Mouse (Mus musculus): ENCODE results near the gene Lrrc49. TPM values are rescaled to one million over a fixed set of nuclear protein-coding genes. Genes with fewer than 3 reads are reported as not detected.

Lrrc49 gene
- polyA plus RNA-seq, 1 experiment from 2014 or later, result 20.6 TPM

- Histone ChIP-seq H3K4me2 (no peak overlapping the region), H3K9ac (no peak overlapping the region), H3K4me3 (no peak overlapping the region), H3K27ac (no peak overlapping the region), H3K4me1 (0 out of 2 replicates have a peak, but pooled peaks cover 9% of the 10 kb centered on the region), H3K27me3 (no peaks in the 10 kb centered on the region), H3K9me3 (no peaks in the 10 kb centered on the region), H3K36me3 (no peaks in the 10 kb centered on the region)
- WGBS, result no CpG with 5 or more reads among the region's 2 CpGs
- ATAC-seq (ENCODE audit: insufficient number of reproducible peaks, insufficient read depth, low FRiP score, low TSS enrichment, low read depth), result no peak
Observed at GRCm38 (mm10) chr9:60625895-60626294, 62.1 kb downstream of the Lrrc49 start.

GRCm38 (mm10) chr9:60616946-60617345, 71.0 kb downstream of the Lrrc49 start:
- Histone ChIP-seq H3K4me2 (no peak overlapping the region), H3K4me1 (no peaks in the 10 kb centered on the region), H3K36me3 (0 out of 2 replicates have a peak, but pooled peaks cover 2% of the 10 kb centered on the region), H3K9me3 (no peaks in the 10 kb centered on the region), H3K9ac (no peak overlapping the region), H3K27me3 (no peaks in the 10 kb centered on the region), H3K4me3 (no peak overlapping the region), H3K27ac (peak overlapping the region; percentile 16; the same call in 1 of the 2 replicates)
- WGBS, result 54% methylated on average over 9 of the region's 9 CpGs
- ATAC-seq (ENCODE audit: insufficient number of reproducible peaks, insufficient read depth, low FRiP score, low TSS enrichment, low read depth), result no peak

- Histone ChIP-seq H3K36me3 (0 out of 2 replicates have a peak, but pooled peaks cover 2% of the 10 kb centered on the region), H3K4me3 (no peak overlapping the region), H3K27ac (no peak overlapping the region), H3K4me1 (no peaks in the 10 kb centered on the region), H3K9me3 (no peaks in the 10 kb centered on the region), H3K27me3 (no peaks in the 10 kb centered on the region), H3K4me2 (no peak overlapping the region), H3K9ac (no peak overlapping the region)
- no peak for ATAC-seq (ENCODE audit: insufficient number of reproducible peaks, insufficient read depth, low FRiP score, low TSS enrichment, low read depth)
- WGBS, result 82% methylated on average over 7 of the region's 7 CpGs
Observed at GRCm38 (mm10) chr9:60616359-60616758, 71.6 kb downstream of the Lrrc49 start.

- no peak overlapping the region for H3K9ac ChIP-seq
- no peak for ATAC-seq (ENCODE audit: insufficient number of reproducible peaks, insufficient read depth, low FRiP score, low TSS enrichment, low read depth)
- H3K9me3 ChIP-seq, result no peaks in the 10 kb centered on the region
- WGBS, result 73% methylated on average over 2 of the region's 2 CpGs
- H3K27me3 ChIP-seq, result no peaks in the 10 kb centered on the region
- no peak overlapping the region for H3K4me2 ChIP-seq
- H3K4me1 ChIP-seq, result no peaks in the 10 kb centered on the region
- H3K36me3 ChIP-seq, result 0 out of 2 replicates have a peak, but pooled peaks cover 13% of the 10 kb centered on the region
- no peak overlapping the region for H3K4me3 ChIP-seq
- H3K27ac ChIP-seq, result no peak overlapping the region
Observed at GRCm38 (mm10) chr9:60612260-60612659, 75.7 kb downstream of the Lrrc49 start.

DNA sequence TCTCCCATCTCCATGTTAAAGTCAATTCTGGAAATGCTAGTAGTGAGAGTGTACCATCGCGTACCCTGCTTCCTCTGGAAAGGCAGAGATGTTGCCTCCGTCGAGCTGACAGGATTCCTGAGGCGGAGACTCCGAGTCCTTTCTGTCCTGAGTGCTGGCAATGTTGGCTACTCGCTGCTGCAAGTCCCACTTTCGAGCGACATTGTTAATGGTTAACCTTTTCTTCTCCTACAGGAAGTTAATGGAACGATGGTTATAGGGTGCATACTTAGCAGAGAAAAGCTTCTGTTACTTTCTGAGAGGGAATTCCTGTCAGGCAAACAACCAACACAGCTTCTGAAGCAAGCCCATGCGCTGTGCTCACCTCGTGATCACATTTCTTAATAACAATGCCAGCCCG, 77.8 kb downstream of the Lrrc49 start:
- H3K27ac ChIP-seq, result no peak overlapping the region
- 74% methylated on average over 13 of the region's 13 CpGs for WGBS
- H3K9me3 ChIP-seq, result no peaks in the 10 kb centered on the region
- no peak overlapping the region for H3K4me3 ChIP-seq
- H3K4me2 ChIP-seq, result no peak overlapping the region
- H3K27me3 ChIP-seq, result no peaks in the 10 kb centered on the region
- 0 out of 2 replicates have a peak, but pooled peaks cover 13% of the 10 kb centered on the region for H3K36me3 ChIP-seq
- H3K4me1 ChIP-seq, result no peaks in the 10 kb centered on the region
- no peak overlapping the region for H3K9ac ChIP-seq
- ATAC-seq (ENCODE audit: insufficient number of reproducible peaks, insufficient read depth, low FRiP score, low TSS enrichment, low read depth), result no peak

DNA sequence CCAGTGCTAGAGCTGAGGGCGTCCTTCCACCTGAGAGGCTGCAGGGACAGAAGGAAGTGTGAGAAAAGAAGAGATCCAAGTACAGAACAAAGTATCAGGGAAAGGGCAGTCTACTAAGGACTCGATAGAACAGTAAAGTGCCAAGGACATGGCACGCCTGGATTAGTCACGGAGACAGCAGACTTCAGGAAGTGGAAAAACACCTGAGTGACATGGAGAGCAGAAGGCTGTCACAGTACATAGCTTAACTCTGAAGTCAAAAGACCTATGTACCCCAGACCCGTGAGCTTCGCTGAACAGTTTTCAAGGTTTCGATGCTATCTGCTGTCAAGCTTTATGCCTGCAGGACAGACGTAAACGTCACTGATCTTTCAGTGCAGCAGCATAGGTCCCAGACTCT, 79.1 kb downstream of the Lrrc49 start:
- no peak overlapping the region for H3K27ac ChIP-seq
- 86% methylated on average over 9 of the region's 9 CpGs for WGBS
- H3K36me3 ChIP-seq, result 0 out of 2 replicates have a peak, but pooled peaks cover 13% of the 10 kb centered on the region

GRCm38 (mm10) chr9:60608086-60608485, 79.9 kb downstream of the Lrrc49 start:
- no peak for ATAC-seq (ENCODE audit: insufficient number of reproducible peaks, insufficient read depth, low FRiP score, low TSS enrichment, low read depth)
- no peaks in the 10 kb centered on the region for H3K4me1 ChIP-seq
- H3K4me3 ChIP-seq, result no peak overlapping the region
- no peak overlapping the region for H3K9ac ChIP-seq
- no peaks in the 10 kb centered on the region for H3K9me3 ChIP-seq
- 85% methylated on average over 3 of the region's 3 CpGs for WGBS
- no peak overlapping the region for H3K27ac ChIP-seq
- no peak overlapping the region for H3K4me2 ChIP-seq
- no peaks in the 10 kb centered on the region for H3K27me3 ChIP-seq
- 0 out of 2 replicates have a peak, but pooled peaks cover 11% of the 10 kb centered on the region for H3K36me3 ChIP-seq

More for the DNA sequence above, 79.1 kb downstream of the Lrrc49 start:
- Histone ChIP-seq H3K4me2 (no peak overlapping the region), H3K9me3 (no peaks in the 10 kb centered on the region), H3K4me3 (no peak overlapping the region), H3K9ac (no peak overlapping the region), H3K27me3 (no peaks in the 10 kb centered on the region), H3K4me1 (no peaks in the 10 kb centered on the region)
- ATAC-seq (ENCODE audit: insufficient number of reproducible peaks, insufficient read depth, low FRiP score, low TSS enrichment, low read depth), result no peak

DNA sequence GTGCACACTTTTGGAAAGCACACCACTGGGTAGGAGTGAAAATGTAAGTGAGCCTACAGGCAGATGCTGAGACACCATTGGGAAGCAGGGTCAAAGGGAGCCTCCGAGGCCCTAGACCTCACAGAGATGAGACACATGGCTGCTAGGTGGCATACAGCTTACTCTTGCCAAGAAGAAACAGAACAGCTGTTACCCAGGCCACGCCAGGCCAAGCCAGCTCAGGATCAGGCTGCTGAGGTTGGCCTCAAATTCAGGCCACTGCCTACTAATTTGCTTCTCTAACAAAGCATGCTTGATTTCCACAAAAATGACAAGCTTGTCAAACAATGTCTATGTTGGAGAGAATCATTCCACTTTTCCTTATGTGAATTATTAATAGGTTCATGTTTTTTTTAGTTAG, 83.0 kb downstream of the Lrrc49 start:
- Histone ChIP-seq H3K9me3 (no peaks in the 10 kb centered on the region), H3K4me1 (peaks cover 20% of the 10 kb centered on the region), H3K36me3 (0 out of 2 replicates have a peak, but pooled peaks cover 10% of the 10 kb centered on the region), H3K27ac (no peak overlapping the region), H3K27me3 (no peaks in the 10 kb centered on the region), H3K4me2 (no peak overlapping the region), H3K9ac (no peak overlapping the region), H3K4me3 (no peak overlapping the region)
- 74% methylated on average over 2 of the region's 2 CpGs for WGBS
- ATAC-seq (ENCODE audit: insufficient number of reproducible peaks, insufficient read depth, low FRiP score, low TSS enrichment, low read depth), result no peak

DNA sequence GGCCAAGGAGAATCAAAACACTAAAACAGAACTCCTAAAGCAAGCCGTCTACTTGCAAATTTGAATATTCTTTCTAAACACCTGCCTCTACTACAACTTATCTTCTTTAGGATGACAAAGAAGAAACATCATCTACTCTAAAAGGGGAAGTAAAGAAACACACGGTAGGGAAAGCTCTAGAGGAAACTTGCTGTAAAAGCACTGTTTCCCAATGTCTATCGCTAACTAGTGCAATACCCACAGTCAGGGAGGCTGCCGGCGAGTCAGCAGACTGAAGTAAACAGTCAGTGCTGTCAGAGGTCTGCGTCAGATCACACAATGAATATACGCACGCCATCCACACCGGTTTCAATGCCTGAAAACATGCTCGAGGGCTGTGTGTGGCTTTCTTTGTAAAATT, 86.0 kb downstream of the Lrrc49 start:
- no peaks in the 10 kb centered on the region for H3K27me3 ChIP-seq
- no peaks in the 10 kb centered on the region for H3K9me3 ChIP-seq
- peaks cover 20% of the 10 kb centered on the region for H3K4me1 ChIP-seq
- H3K36me3 ChIP-seq, result peaks cover 11% of the 10 kb centered on the region
- H3K27ac ChIP-seq, result peak overlapping the region; percentile 85
- 44% methylated on average over 10 of the region's 10 CpGs for WGBS
- H3K9ac ChIP-seq, result no peak overlapping the region
- no peak overlapping the region for H3K4me2 ChIP-seq
- H3K4me3 ChIP-seq, result no peak overlapping the region
- ATAC-seq (ENCODE audit: insufficient number of reproducible peaks, insufficient read depth, low FRiP score, low TSS enrichment, low read depth), result no peak

GRCm38 (mm10) chr9:60600273-60600672, 87.7 kb downstream of the Lrrc49 start:
- H3K27ac ChIP-seq, result no peak overlapping the region
- ATAC-seq (ENCODE audit: insufficient number of reproducible peaks, insufficient read depth, low FRiP score, low TSS enrichment, low read depth), result no peak
- H3K4me1 ChIP-seq, result peaks cover 20% of the 10 kb centered on the region
- no peak overlapping the region for H3K4me3 ChIP-seq
- H3K27me3 ChIP-seq, result no peaks in the 10 kb centered on the region
- no peak overlapping the region for H3K9ac ChIP-seq
- no peak overlapping the region for H3K4me2 ChIP-seq
- no peaks in the 10 kb centered on the region for H3K9me3 ChIP-seq
- WGBS, result 83% methylated on average over 4 of the region's 4 CpGs
- H3K36me3 ChIP-seq, result peaks cover 11% of the 10 kb centered on the region

- Histone ChIP-seq H3K9ac (no peak overlapping the region), H3K27ac (no peak overlapping the region), H3K4me3 (no peak overlapping the region), H3K4me1 (peaks cover 20% of the 10 kb centered on the region), H3K9me3 (no peaks in the 10 kb centered on the region), H3K27me3 (no peaks in the 10 kb centered on the region), H3K4me2 (no peak overlapping the region), H3K36me3 (peaks cover 11% of the 10 kb centered on the region)
- no peak for ATAC-seq (ENCODE audit: insufficient number of reproducible peaks, insufficient read depth, low FRiP score, low TSS enrichment, low read depth)
- 76% methylated on average over 2 of the region's 2 CpGs for WGBS
Observed at GRCm38 (mm10) chr9:60599489-60599888, 88.5 kb downstream of the Lrrc49 start.

GRCm38 (mm10) chr9:60595406-60595805, 92.6 kb downstream of the Lrrc49 start:
- WGBS, result 61% methylated on average over 7 of the region's 7 CpGs

More at GRCm38 (mm10) chr9:60595406-60595805, 92.6 kb downstream of the Lrrc49 start:
- H3K4me1 ChIP-seq, result no peaks in the 10 kb centered on the region
- ATAC-seq (ENCODE audit: insufficient number of reproducible peaks, insufficient read depth, low FRiP score, low TSS enrichment, low read depth), result no peak
- H3K36me3 ChIP-seq, result peaks cover 14% of the 10 kb centered on the region
- H3K9ac ChIP-seq, result no peak overlapping the region
- H3K4me3 ChIP-seq, result no peak overlapping the region
- H3K27ac ChIP-seq, result no peak overlapping the region
- H3K9me3 ChIP-seq, result no peaks in the 10 kb centered on the region
- no peak overlapping the region for H3K4me2 ChIP-seq
- H3K27me3 ChIP-seq, result no peaks in the 10 kb centered on the region

Measured in embryonic facial prominence, embryonic 13.5 days (tissue).